Mouse (Mus musculus) layer of hippocampus, postnatal 36 days (tissue): ENCODE results near the gene Zbed6. TPM values are rescaled to one million over a fixed set of nuclear protein-coding genes. Genes with fewer than 3 reads are reported as not detected.
"Not testable (repeated sequence)": the region's sequence is repeated elsewhere in the genome, so short reads cannot be mapped to it uniquely, and the experiment has no call there.

Experiments used
- DNase-seq, 2 experiments: peaks; one replicate each; pipeline ENCODE4 v3.0.0; 2022
- total RNA-seq, 2 experiments: library from RNA; stranded (reverse); gene quantifications; 2 replicates each; pipeline ENCODE4 v1.2.3; 2021

The Zbed6 gene
- total RNA-seq = 10 to 100 TPM in 1 of 2 experiments, 1 to 10 TPM in 1; 7.9 to 11.5 TPM

DNA sequence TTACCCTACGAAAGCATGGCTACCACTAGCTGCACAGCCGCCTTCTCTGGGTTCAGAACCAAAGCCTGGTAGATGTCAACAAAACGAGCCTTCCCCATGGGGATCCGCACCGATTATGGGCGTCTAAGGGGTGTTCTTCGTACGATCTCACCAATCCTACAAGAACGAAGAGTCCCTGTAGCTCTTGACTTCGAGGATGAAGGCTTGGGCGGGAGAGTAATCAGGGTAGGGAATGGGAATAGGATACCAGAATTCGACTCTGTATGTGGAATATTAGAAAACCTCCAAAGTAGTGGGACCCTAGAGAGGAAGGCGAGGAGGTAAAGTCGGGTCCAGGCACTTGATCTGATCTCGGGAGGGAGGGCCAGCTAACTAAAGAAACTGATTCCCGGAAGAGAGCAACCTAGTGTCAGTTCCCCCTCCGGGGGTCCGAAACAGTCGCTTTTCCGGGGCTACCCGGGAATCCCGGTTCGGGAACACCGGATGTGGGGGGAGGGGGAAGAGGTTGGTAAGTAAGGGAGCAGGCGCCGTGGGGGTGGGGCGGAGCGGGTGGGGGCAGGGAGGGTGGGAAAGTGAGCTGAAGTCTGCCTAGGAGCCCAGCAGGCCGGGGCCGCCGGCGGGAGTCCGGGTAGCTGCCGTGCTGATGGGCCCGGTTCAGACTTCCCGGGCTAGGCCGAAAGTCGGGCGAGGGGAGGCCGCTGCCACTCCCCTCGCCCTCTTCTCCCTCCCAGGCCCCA, at the start of gene Zbed6:
Gene Zbed6, minus strand, starts transcription at position 420 of the 737 bp plus-strand sequence.
- peak; percentile 42 to 57 for DNase-seq

DNA sequence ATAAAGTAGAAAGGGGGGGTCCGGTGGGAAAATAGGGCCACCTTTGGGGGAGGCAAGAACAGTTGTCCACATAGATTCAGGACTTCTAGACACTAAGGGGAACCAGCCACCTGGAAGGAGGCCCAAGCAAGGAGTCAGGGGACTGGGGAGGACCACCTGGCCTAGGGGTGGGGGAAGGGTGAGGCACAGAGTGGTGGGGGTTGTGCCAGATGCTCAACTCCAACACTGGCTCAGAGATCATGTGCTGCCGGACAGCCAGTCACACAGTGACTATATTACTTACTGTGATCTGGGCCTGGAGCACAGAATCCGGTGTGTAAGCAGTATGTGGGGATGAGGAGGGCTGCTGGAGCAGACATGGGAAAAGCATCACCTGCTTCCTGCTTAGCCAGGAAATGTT, 48.6 kb upstream of the Zbed6 start:
- DNase-seq = no peak

DNA sequence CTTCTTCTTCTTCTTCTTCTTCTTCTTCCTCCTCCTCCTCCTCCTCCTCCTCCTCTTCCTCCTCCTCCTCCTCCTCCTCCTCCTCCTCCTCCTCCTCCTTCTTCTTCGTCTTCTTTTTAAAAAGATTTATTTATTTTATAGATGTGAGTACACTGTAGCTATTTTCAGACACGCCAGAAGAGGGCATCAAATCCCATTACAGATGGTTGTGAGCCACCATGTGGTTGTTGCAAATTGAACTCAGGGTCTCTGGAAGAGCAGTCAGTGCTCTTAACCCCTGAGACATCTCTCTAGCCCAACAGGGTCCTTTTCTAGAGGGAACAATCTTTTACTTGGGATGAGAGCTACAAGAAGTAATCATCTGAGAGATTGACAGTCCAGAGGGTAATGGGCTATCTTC, 41.1 kb upstream of the Zbed6 start:
- DNase-seq = not testable (repeated sequence)

DNA sequence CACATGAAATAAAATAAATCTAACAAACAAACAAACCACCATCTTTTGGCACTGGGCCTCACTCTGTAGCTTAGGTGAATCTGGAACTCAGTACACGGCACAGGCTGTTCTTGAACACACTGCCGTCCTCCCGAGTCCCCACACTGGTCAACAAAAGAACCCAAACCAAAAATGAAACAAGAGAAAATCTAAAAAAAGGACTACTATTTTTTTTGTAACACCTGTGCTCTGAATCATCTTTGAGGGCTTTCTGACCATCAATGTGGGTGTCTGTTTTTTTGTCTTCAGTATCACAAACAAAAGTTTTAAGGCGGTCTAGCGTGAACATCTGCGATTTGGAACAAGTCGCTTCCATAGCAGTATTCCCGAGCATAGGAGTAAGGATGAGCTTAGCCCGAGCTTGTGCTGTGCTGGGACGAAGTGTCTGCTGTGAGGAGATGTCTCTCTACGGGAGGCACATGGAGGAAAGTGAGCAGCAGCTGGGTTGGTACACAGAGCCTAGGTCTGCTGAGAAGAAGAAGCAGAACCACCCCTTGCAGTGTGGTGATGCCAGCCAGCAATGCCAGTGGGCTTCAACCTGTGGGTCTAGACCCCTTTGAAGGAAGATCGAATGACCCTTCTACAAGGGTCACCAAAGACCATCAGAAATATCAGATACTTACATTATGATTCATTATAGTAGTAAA, 37.4 kb upstream of the Zbed6 start:
- no peak for DNase-seq

DNA sequence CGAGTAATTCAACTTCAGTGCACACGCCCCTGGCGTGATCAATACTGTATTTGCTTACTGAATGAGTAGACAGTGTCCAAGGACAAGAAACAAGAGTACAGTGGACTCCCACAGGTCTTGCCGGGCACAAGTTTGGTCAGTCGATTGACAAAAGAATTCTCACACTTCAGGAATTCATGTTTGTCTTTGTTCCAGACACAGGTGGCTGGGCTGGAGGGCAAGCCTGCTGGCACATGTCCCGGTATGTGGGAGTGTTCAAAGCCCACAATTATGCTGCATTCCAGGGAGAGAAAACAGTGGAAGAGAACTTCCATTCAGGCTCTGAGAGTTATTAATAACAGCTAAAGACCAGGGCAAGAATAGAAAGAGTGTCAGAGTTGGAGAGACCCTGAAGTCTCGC, 35.2 kb upstream of the Zbed6 start:
- peak in 1 of 2 experiments; percentile 11 for DNase-seq

DNA sequence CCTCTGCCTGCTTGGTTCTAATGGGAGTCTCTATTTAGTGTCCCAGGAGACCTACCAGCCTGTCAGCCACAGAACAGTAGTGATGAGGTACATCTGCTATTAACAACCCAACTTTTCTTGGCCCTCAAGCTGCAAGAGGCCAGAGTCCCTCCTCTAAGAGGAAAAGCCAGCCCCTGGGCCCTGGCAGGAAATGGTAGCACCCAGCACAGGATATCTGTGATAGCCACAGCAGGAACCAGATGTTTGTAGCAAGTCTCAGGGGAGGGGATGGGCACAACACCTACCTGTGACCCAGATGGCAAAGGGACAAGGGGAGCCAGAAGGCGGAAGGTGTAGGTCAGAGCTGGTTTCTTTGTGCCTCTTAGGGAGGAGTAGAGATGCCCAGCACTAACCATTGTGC, 34.2 kb upstream of the Zbed6 start:
- no peak for DNase-seq

DNA sequence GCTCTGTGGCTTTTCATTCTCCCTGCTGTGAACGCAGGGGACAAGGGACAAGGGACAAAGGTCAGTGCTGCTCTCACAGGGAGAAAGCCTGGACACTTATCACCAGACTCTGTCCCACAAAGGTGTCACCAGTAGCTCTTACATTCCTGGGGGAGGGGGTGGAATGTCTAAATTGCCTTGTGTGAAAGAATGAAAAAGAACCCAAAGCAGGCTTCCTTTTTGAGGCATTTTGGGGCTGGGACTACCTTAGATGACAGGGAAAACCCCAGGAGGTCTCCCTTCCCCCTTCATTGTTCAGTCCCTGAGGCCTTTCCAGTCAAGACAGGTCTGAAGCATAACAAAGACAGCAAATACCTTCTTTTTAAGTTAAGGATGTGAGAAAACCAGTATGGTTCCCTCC, 33.6 kb upstream of the Zbed6 start:
- no peak for DNase-seq

DNA sequence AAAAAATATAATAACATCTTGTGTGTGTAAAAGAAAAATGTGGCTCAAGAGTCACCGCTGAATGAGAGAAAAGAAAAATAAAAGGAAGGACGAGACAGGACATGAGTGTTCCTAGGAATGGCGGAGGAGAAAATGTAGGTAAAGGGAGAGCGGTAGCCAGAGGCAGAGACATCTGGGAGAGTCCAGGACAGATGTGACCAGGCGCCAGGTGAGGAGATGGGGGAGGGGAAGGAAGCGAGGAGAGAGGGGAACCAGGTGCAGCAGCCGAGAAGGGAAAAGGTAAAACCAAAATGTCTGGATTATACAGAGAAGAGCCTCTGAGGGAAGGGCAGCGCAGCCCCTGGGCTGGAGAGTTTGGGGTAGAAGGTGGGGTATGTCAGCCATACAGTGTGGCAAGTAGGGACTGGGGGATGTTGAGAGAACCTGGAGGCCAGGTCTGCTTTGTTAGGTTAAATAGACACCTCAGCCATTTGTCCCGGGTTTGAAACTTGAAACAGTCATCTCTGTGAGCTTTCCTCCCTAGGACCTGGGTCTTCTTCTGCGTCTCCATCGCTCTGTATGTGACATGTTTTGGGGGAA, 32.9 kb upstream of the Zbed6 start:
- DNase-seq = no peak

DNA sequence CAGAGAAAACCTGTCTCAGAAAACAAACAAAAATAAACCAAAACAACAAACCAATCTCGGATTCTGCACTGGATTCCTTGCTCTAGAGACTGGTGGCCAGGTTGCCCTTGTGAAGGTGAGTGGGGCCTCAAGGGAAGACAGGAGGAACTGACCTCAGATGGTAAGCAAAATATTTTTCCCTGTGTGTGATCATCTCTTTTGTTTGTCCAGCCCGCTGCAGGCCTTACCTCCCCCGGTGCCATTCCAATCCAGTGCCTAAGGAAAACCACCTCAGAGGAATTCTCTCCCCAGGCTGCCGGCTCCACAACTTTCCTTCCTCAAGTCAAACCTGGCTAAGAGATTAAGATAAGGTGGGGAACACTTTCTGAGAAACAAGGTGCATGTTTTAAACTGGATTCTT, 31.5 kb upstream of the Zbed6 start:
- DNase-seq = no peak

DNA sequence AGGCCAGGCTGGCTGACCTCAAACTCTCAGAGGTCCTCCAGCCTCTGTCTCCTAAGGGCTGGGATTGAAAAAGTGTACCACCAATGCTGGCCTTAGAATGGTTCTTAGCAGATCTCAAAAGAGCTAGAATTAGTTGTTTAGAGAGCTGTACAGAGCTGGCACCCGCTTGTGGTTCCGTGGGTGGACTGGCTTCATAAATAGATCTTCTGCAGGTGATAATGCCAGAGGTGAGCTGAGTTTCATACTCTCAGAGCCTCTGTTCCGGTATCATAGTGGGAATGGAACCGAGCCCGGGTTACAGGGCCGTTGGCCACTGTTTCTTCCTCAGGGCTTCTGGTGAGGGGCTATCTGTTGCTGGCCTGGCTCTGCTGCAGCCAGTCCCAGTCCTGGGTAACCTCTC, 30.4 kb upstream of the Zbed6 start:
- DNase-seq = no peak

DNA sequence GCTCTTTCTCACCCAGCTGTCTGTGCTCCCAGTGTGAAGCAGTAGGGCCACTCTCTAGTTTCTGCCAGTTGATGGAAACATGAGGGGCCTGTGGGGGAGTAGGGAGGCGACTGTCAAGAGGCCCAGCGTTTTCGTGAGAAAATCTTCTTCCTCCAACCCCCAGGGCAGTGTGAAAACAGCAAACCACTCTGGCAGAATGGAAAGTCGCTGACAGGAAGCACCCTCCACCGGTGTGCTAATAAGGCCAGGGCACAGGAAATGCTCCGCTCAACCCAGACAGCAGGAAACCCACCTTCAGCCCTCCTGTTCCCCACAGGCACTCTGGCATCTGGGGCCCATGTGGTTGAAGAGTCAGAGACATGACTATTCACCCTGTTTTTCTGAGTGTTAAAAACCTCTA, 29.2 kb upstream of the Zbed6 start, which contains the start of gene Lax1:
Gene Lax1, minus strand, starts transcription at position 212 of the 400 bp plus-strand sequence.
- no peak for DNase-seq

DNA sequence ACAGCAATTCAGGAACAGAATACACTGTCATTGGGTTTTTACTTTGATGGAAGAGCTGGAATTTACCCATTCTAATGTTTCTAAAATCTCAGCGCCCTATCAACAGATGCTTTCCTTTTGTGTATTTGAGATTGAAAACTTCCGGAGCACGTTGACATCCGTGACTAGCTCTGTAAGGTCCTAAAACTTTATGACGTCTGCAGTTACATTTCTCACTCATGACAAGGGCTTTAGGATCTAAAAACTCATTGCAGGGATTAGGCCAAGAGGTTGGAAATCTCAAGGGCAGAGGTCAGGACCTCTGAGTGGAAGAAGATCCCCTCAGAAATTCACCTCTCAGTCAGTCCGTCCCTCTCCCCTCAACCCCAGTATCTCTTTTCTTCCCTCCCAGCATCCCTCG, 27.6 kb upstream of the Zbed6 start:
- DNase-seq = no peak

DNA sequence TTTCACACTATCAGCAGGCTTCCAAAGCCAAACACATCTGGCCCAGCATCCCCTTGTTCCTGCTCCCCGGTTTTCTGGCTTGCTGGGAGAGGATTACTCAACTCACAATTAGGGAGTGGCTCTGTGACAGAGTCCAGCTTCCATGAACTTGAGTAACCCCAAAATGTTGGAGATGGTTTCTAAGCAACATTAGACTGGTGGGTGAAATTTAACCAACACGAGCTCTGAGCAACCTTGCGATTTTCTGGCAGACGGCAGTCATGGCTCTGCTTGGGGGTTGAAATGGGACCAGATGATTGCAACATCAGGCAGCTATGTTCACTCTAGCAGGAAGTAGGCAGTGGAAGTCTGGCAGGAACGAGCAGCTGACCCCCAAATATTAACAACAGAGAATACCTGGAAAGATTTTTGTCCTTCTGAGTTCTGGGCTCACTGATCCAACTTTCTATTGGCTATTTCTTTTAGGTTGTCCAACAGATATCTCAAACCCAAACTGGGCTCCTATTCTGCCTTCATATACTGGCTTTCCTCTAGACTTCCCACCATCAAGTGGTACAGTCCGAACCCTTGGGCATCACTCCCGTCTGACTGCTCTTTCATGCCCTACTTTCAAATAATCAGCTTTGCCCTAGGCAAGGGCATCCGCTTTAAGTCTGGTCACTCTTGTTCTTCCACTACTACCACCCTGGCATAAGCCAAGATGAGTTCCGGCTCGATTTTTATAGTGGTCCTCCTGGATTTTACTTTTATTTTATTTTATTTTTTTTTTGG, 25.2 kb upstream of the Zbed6 start:
- DNase-seq = peak; percentile 15 to 18

DNA sequence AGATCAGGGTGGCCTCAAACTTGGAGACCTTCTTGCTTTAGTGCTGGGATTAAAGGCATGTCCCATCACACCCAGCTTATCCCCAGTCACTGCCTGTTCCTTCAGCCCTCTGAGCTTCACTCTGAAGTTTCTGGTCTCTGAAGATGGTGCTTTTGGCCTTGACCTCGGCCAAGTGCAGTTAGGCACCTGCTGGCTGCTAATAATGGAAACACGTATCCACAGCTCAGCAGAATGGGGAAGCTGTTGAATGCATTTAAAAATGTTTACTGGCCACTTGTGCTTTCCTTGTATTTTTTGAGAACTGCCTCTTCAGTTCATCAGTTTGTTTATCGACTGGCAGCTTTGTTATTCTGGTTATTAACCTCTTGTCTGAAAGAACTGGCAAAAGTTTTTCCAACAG, 11.1 kb upstream of the Zbed6 start:
- DNase-seq = no peak

DNA sequence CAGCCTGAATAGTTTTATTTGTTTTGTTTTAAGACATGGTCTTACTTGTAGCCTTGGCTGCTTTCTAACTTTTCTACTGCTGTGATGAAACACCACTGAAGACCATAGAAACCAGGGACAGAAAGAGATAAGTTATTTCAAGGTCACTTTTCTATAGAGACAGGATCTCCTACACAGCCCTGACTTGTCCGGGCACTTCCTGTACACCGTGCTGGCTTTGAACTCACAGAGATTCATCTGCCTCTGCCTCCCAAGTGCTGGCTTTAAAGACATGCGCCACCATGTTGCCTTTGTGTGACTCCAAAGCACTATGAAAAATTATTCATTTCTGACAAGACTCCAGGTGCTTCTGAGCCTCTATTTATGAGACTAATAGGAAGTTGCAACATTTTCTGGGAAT, 10.6 kb upstream of the Zbed6 start:
- no peak for DNase-seq

DNA sequence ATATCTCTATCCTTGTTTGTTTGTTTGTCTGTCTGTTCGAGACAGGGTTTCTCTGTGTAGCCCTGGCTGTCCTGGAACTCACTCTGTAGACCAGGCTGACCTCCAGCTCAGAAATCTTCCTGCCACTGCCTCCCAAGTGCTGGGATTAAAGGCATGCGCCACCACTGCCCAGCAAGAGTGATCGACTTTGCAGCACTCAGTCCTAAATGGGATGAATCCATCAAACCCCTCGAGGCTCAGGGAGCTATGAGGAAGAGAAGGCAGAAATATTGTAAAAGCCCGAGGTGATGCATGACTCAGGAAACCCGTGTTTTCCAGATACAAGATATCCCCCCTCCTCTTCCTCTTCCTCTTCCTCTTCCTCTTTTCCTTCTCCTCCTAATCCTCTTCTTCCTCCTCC, 10.1 kb upstream of the Zbed6 start:
- no peak for DNase-seq

DNA sequence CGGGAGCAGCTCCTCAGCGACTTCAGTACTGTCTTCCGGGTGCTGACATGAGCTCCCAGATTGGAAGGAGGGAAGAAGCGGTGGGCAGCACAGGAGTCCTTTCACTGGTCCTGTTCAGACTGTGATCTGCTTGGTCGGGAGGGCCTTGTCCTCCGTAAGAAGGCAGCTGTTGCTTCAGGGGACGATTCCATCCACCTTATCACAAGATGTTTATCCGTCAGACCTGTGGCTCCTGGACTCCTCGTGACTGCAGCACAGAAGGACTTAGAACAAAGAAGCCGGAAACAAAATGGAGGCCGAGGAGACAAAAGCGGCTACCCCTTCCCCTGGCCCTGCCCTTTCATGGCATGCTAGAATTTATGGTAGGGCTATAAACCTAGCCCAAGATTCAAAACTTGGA, 9.5 kb upstream of the Zbed6 start:
- no peak for DNase-seq

DNA sequence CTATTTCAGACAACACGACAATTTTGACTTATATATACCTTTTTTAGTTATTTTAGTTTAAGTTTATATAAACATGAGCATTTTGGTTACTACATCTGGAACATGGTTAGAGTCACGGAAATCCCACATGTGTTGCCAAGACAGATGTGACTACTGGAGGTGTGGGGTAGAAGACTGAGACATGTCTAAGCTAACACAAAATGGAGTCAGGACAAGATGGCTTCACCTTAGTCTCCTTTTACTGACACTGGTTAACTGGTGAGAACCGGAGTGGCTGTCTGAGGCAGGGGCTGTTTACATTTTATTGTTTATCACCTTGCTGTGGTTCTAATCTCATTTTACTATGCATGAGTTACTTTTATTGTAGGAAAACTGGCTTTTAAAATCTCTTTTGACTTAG, 7.9 kb upstream of the Zbed6 start:
- no peak for DNase-seq

DNA sequence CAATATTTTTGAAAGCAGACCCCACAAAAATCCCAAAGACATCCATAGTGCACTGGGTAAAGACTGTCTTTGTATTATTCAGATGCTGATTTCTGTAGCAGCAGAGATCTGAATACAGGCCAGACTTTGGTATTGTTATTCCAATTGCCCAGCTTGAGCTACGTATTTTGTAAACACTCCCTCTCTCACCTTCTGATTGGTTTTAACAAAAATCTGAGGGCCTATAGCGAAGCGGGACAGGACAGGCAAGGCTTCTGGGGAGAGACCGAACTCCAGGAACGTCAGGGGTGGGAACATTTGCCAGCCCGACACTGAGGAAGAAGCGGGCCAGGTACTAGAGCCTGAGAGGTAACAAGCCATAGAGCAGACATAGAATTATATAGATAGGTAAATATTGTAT, 7.0 kb upstream of the Zbed6 start:
- no peak for DNase-seq

DNA sequence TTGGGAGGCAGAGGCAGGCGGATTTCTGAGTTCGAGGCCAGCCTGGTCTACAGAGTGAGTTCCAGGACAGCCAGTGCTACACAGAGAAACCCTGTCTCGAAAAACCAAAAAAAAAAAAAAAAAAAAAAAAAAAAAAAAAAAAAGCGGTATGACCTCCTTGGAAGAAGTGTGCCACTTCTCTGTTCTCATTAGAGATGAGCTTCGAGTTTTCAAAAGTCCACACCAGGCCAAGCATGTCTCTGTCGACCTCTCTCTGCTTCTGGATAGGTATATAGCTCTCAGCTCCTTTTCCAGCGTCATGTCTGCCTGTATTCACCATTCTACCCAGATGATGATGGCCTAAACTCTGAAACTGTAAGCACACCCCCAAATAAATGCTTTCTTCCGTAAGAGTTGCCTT, 5.0 kb upstream of the Zbed6 start:
- DNase-seq = not testable (repeated sequence)

DNA sequence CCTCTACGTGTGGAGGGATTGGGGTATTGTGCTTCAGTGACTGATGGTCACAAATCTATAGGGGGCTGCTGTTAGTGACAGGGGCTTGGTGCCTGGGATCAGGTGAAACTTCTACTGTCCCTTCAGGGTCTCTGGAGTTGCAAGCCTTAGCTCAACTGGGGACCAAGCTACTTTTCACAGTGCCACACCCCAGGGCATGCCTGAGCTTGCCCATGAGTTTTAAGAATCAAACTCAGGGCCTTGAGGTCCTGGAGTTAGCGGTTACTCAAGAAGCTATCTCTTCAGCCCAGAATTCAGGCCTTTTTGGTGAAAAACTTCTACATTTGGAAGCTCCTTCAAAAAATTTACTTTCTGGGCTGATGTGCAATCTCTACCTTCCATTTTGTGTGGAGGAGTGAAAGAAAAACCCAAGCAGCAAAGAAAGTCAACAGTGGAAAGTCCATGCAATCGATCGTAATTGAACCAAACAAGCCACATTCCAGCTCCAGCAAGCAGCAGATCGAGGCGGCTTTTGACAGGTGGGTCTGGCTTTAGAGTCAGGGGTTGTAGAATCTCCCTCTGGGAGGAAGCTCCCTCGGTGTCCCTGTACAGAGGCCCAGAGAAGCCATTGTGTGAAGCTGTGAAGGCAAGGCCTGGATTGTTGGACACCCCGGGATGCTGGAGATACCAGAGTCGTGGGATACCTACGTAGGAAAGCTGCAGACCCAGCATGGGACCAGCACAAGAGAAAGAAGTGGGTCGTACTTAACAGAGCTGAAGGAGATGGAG, 3.7 kb upstream of the Zbed6 start:
- no peak for DNase-seq

DNA sequence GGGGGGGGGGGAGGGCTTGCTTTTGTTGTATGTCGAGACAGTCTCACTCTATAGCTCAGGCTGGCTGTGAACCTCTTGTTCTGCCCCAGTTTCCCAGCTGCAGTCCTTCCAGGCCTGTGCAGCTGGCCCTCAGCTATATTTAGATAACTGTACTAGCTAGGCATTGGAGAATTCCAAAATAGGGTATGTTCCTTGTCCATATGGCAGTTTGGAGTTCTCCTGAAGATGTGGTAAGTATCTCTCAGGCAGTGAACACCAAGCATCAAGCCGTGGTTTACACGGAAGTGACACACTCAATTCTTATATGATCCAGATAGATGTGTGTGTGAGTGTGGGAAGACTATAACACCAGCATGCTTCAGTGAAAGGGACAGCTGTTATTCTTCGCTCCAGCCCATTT, 2.7 kb upstream of the Zbed6 start:
- DNase-seq = no peak
